Mouse (Mus musculus) midbrain, embryonic 16.5 days (tissue): Measurements from ENCODE around the gene Kif1b. TPM values are rescaled to one million over a fixed set of nuclear protein-coding genes. Genes with fewer than 3 reads are reported as not detected.
A peak's percentile ranks its signal among the peaks of the same experiment; 100 is the strongest.

Source experiments
- ATAC-seq: fragments of 200-750 bp; cut with Nextera tagmentation; 2 replicates; pipeline ENCODE4 v1.8.0; 2017; ENCODE audit warnings: moderate TSS enrichment
- H3K27ac ChIP-seq: fragments of 300-500 bp; sonication (generic); 2 replicates; pipeline ENCODE4 v1.5.1; 2014; ENCODE audit warnings: mild to moderate bottlenecking, low read length, mixed read lengths
- H3K27me3 ChIP-seq: fragments of 300-500 bp; sonication (generic); 2 replicates; pipeline ENCODE4 v1.6.1; 2014; ENCODE audit warnings: low read depth, low read length, mixed read lengths; ENCODE audit not compliant: control insufficient read depth, insufficient read depth
- H3K36me3 ChIP-seq: fragments of 300-500 bp; sonication (generic); 2 replicates; pipeline ENCODE4 v1.6.1; 2014; ENCODE audit warnings: mild to moderate bottlenecking, low read length, moderate library complexity, mixed read lengths; ENCODE audit not compliant: control insufficient read depth, insufficient read depth
- H3K4me1 ChIP-seq: fragments of 300-500 bp; sonication (generic); 2 replicates; pipeline ENCODE4 v1.6.1; 2014; ENCODE audit warnings: mild to moderate bottlenecking, low read length, mixed read lengths; ENCODE audit not compliant: control insufficient read depth, insufficient read depth
- H3K4me2 ChIP-seq: fragments of 300-500 bp; sonication (generic); 2 replicates; pipeline ENCODE4 v1.6.1; 2014; ENCODE audit warnings: mild to moderate bottlenecking, low read length, mixed read lengths
- H3K4me3 ChIP-seq: fragments of 300-500 bp; sonication (generic); 2 replicates; pipeline ENCODE4 v1.5.1; 2014; ENCODE audit warnings: low read depth, mild to moderate bottlenecking, low read length, moderate library complexity, mixed read lengths
- H3K9ac ChIP-seq: fragments of 300-500 bp; sonication (generic); 2 replicates; pipeline ENCODE4 v1.6.1; 2014; ENCODE audit warnings: low read depth, low read length, mixed read lengths
- H3K9me3 ChIP-seq: fragments of 300-500 bp; sonication (generic); replicated peaks from 2 replicates; pipeline ENCODE4 v1.6.1; 2014; ENCODE audit warnings: mild to moderate bottlenecking, low read length, mixed read lengths; ENCODE audit not compliant: control insufficient read depth, poor library complexity, severe bottlenecking
- WGBS: fragments of 180-500 bp; shearing (Covaris S2); extraction: QIAGEN DNeasy Blood & Tissue Kit; methylation state at CpG from one replicate; pipeline ENCODE4 v1.1.7; 2014; 5-methylcytosine and 5-hydroxymethylcytosine counted together
- polyA plus RNA-seq: library from polyadenylated mRNA; unstranded; fragments of >200 nt; fragmentation: Nextera tagmentation; extraction: Ambion mirVana; gene quantifications from 2 replicates; pipeline ENCODE4 v1.2.1, GENCODE M21; 2015

Gene Kif1b
- 118 and 142 TPM in 2 replicates for polyA plus RNA-seq

- peak within 1 kb of the TSS; percentile 99 for H3K27ac ChIP-seq
- ATAC-seq, result peak; percentile 96
- no peaks in the 10 kb centered on the region for H3K36me3 ChIP-seq
- under 1% methylated on average over 79 of the region's 79 CpGs for WGBS
- H3K9me3 ChIP-seq, result no peaks in the 10 kb centered on the region
- peak within 1 kb of the TSS; percentile 99 for H3K4me3 ChIP-seq
- H3K27me3 ChIP-seq, result no peaks in the 10 kb centered on the region
- H3K9ac ChIP-seq, result peak within 1 kb of the TSS; percentile 99
- H3K4me2 ChIP-seq, result peak within 1 kb of the TSS; percentile 91
- H3K4me1 ChIP-seq, result peaks cover 35% of the 10 kb centered on the region
Observed at GRCm38 (mm10) chr4:149307596-149308490, at the start of gene Kif1b. Gene Kif1b, minus strand, starts transcription at chr4:149307693.

DNA sequence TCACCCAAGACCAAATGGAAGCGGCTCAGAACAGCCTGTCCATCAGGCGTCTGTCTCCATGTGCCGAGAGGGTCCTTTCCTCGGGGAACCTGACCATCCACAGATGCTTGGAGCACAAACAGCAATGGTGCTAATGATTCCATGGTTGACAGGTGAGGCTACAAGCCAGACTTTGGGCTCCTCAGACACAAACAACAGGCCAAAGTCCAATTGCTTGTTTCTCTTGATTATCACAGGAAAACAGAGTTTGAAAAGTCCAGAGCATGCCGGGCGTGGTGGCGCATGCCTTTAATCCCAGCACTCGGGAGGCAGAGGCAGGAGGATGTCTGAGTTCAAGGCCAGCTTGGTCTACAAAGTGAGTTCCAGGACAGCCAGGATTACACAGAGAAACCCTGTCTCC is 47.2 kb upstream of the Kif1b start:
- no peaks in the 10 kb centered on the region for H3K27me3 ChIP-seq
- no peak overlapping the region for H3K4me3 ChIP-seq
- no peak overlapping the region for H3K27ac ChIP-seq
- H3K4me2 ChIP-seq, result no peak overlapping the region
- peaks cover 47% of the 10 kb centered on the region for H3K36me3 ChIP-seq
- no peaks in the 10 kb centered on the region for H3K4me1 ChIP-seq
- ATAC-seq, result no peak
- 96% methylated on average over 8 of the region's 8 CpGs for WGBS
- no peaks in the 10 kb centered on the region for H3K9me3 ChIP-seq
- no peak overlapping the region for H3K9ac ChIP-seq

DNA sequence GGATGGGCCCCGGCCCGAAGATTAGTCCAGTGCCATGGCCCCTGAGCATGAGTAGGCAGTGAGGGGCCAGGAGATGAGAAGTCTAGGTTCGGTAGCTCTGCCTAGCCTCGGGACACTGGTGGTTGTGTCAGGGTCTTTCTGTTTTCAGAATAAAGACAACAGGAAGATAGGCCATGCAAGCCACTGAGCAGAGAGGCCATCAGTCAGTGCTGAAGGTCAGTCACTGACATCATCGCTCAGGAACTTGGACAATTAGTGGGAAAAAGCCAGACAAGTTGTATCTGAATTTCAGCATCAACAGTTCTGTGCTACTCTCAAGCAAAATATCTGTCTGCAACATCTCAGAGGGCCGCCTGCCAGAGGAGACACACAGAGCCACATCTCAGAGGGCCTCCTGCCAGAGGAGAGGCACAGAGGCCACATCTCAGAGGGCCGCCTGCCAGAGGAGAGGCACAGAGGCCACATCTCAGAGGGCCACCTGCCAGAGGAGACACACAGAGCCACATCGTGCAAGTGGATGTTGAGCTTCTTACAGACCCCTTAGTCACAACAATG is 44.2 kb upstream of the Kif1b start:
- H3K9me3 ChIP-seq, result no peaks in the 10 kb centered on the region
- no peak overlapping the region for H3K4me2 ChIP-seq
- ATAC-seq, result no peak
- H3K4me1 ChIP-seq, result no peaks in the 10 kb centered on the region
- H3K27me3 ChIP-seq, result no peaks in the 10 kb centered on the region
- no peak overlapping the region for H3K4me3 ChIP-seq
- H3K36me3 ChIP-seq, result peaks cover 46% of the 10 kb centered on the region
- no peak overlapping the region for H3K9ac ChIP-seq
- WGBS, result 89% methylated on average over 8 of the region's 8 CpGs
- no peak overlapping the region for H3K27ac ChIP-seq

- Histone ChIP-seq H3K36me3 (peaks cover 46% of the 10 kb centered on the region), H3K9me3 (no peaks in the 10 kb centered on the region)
- 78% methylated on average over 5 of the region's 5 CpGs for WGBS
Observed at GRCm38 (mm10) chr4:149348963-149349362, 41.5 kb upstream of the Kif1b start.

GRCm38 (mm10) chr4:149345873-149346272 is 38.4 kb upstream of the Kif1b start:
- H3K4me3 ChIP-seq, result no peak overlapping the region
- peaks cover 42% of the 10 kb centered on the region for H3K36me3 ChIP-seq
- H3K27me3 ChIP-seq, result no peaks in the 10 kb centered on the region
- no peak for ATAC-seq
- WGBS, result 84% methylated on average over 5 of the region's 5 CpGs
- no peak overlapping the region for H3K9ac ChIP-seq
- H3K27ac ChIP-seq, result no peak overlapping the region
- no peak overlapping the region for H3K4me2 ChIP-seq
- H3K9me3 ChIP-seq, result no peaks in the 10 kb centered on the region
- no peaks in the 10 kb centered on the region for H3K4me1 ChIP-seq

More at GRCm38 (mm10) chr4:149348963-149349362, 41.5 kb upstream of the Kif1b start:
- Histone ChIP-seq H3K4me1 (no peaks in the 10 kb centered on the region), H3K9ac (no peak overlapping the region), H3K4me2 (no peak overlapping the region), H3K4me3 (no peak overlapping the region), H3K27ac (no peak overlapping the region), H3K27me3 (no peaks in the 10 kb centered on the region)
- no peak for ATAC-seq

DNA sequence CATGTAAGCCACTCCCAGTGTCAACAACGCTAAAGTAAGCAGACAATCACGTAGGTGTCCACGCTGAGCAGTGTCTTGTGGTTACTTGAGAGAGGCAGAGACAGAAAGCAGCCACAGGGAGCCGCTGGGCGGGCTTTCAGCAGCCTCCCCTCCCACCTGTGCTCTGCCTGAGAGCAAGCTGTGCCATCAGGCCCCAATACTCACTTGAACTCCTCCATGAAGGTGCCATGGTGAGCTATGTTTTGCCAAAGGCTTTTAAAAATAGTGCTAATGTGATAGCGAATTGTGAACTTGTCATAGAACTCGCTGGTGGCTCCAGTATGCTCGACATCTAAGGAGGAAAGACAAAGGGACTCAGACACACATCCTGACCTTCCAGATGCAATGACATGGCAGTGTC is 36.8 kb upstream of the Kif1b start:
- H3K9ac ChIP-seq, result no peak overlapping the region
- WGBS, result 80% methylated on average over 8 of the region's 8 CpGs
- H3K36me3 ChIP-seq, result peaks cover 35% of the 10 kb centered on the region
- no peak overlapping the region for H3K4me2 ChIP-seq
- no peaks in the 10 kb centered on the region for H3K27me3 ChIP-seq
- no peak overlapping the region for H3K27ac ChIP-seq
- ATAC-seq, result no peak
- no peaks in the 10 kb centered on the region for H3K4me1 ChIP-seq
- H3K4me3 ChIP-seq, result no peak overlapping the region
- no peaks in the 10 kb centered on the region for H3K9me3 ChIP-seq

- no peaks in the 10 kb centered on the region for H3K9me3 ChIP-seq
- no peak overlapping the region for H3K27ac ChIP-seq
- no peak for ATAC-seq
- H3K4me2 ChIP-seq, result no peak overlapping the region
- WGBS, result 75% methylated on average over 2 of the region's 2 CpGs
- H3K36me3 ChIP-seq, result peaks cover 32% of the 10 kb centered on the region
- no peaks in the 10 kb centered on the region for H3K27me3 ChIP-seq
- H3K4me3 ChIP-seq, result no peak overlapping the region
- H3K4me1 ChIP-seq, result no peaks in the 10 kb centered on the region
- H3K9ac ChIP-seq, result no peak overlapping the region
Observed at GRCm38 (mm10) chr4:149340680-149341079, 33.2 kb upstream of the Kif1b start.

- Histone ChIP-seq H3K36me3 (peaks cover 37% of the 10 kb centered on the region), H3K27ac (no peak overlapping the region), H3K9me3 (no peaks in the 10 kb centered on the region), H3K27me3 (no peaks in the 10 kb centered on the region), H3K4me1 (no peaks in the 10 kb centered on the region), H3K9ac (no peak overlapping the region), H3K4me2 (no peak overlapping the region), H3K4me3 (no peak overlapping the region)
- WGBS, result 59% methylated on average over 5 of the region's 5 CpGs
- no peak for ATAC-seq
Observed at GRCm38 (mm10) chr4:149339426-149340214, 32.1 kb upstream of the Kif1b start.
